Mouse (Mus musculus) frontal cortex, postnatal 36 days (tissue): ENCODE measurements around the gene Fam185a.
A peak's percentile ranks its signal among the peaks of the same experiment; 100 is the strongest.

Source experiments
- DNase-seq, 2 experiments: peaks; one replicate each; pipeline ENCODE4 v3.0.0; 2022; ENCODE audit warnings: low spot score in 2 of 2

Fam185a gene

GRCm38 (mm10) chr5:21424614-21425602 lies at the start of gene Fam185a, which contains the start of gene Ccdc146:
Fam185a (plus strand) TSS chr5:21424958.
Ccdc146 (minus strand) TSS chr5:21424677.
- peak; percentile 89 to 96 for DNase-seq

- DNase-seq: no peak
These were observed 47.8 kb upstream of the Fam185a start for GRCm38 (mm10) chr5:21376935-21377334.

GRCm38 (mm10) chr5:21378397-21378796 lies 46.4 kb upstream of the Fam185a start:
- no peak for DNase-seq

- DNase-seq: no peak
These were observed 42.8 kb upstream of the Fam185a start for GRCm38 (mm10) chr5:21381986-21382385.

- DNase-seq: no peak
These were observed 42.1 kb upstream of the Fam185a start for GRCm38 (mm10) chr5:21382678-21383077.

GRCm38 (mm10) chr5:21383392-21384251 lies 41.1 kb upstream of the Fam185a start:
- DNase-seq: peak in 1 of 2 experiments; percentile 9

- no peak for DNase-seq
These were observed 40.4 kb upstream of the Fam185a start for GRCm38 (mm10) chr5:21384252-21384960.

- DNase-seq: no peak
These were observed 39.8 kb upstream of the Fam185a start for GRCm38 (mm10) chr5:21384976-21385375.

GRCm38 (mm10) chr5:21386432-21386831 lies 38.3 kb upstream of the Fam185a start:
- no peak for DNase-seq

GRCm38 (mm10) chr5:21387340-21387739 lies 37.4 kb upstream of the Fam185a start:
- no peak for DNase-seq

- no peak for DNase-seq
These were observed 35.9 kb upstream of the Fam185a start for GRCm38 (mm10) chr5:21388855-21389254.

- DNase-seq: no peak
These were observed 33.0 kb upstream of the Fam185a start for GRCm38 (mm10) chr5:21391616-21392384.

- no peak for DNase-seq
These were observed 30.2 kb upstream of the Fam185a start for GRCm38 (mm10) chr5:21394562-21394961.

GRCm38 (mm10) chr5:21395205-21395840 lies 29.4 kb upstream of the Fam185a start:
- no peak for DNase-seq

GRCm38 (mm10) chr5:21411261-21411666 lies 13.5 kb upstream of the Fam185a start:
- DNase-seq: no peak

GRCm38 (mm10) chr5:21412056-21412455 lies 12.7 kb upstream of the Fam185a start:
- no peak for DNase-seq

- DNase-seq: no peak
These were observed 11.4 kb upstream of the Fam185a start for GRCm38 (mm10) chr5:21413322-21413721.

- DNase-seq: no peak
These were observed 10.5 kb upstream of the Fam185a start for GRCm38 (mm10) chr5:21414116-21414820.

- DNase-seq: no peak
These were observed 6.1 kb upstream of the Fam185a start for GRCm38 (mm10) chr5:21418613-21419012.

- no peak for DNase-seq
These were observed 4.1 kb upstream of the Fam185a start for GRCm38 (mm10) chr5:21420609-21421008.
